Mouse (Mus musculus) CH12.LX (cell line): Measurements from ENCODE around the gene Dhx37. TPM values are rescaled to one million over a fixed set of nuclear protein-coding genes. Genes with fewer than 3 reads are reported as not detected.

Experiments
- DNase-seq: peaks from one replicate; pipeline ENCODE4 v3.0.0-alpha.2; 2013; ENCODE audit errors: extremely low read depth
- H3K27ac ChIP-seq: 2 replicates; pipeline ENCODE4 v1.5.1; 2012; ENCODE audit warnings: low read depth, mild to moderate bottlenecking, control low read depth, moderate library complexity; ENCODE audit not compliant: insufficient read depth
- H3K27me3 ChIP-seq: replicated peaks from 2 replicates; pipeline ENCODE3; 2012; ENCODE audit warnings: inconsistent platforms
- H3K36me3 ChIP-seq, 2 experiments: replicated peaks in 1 of 2; 2 replicates each; pipeline versions ENCODE3 to v1.6.1; 2012; ENCODE audit warnings: inconsistent platforms in 1 of 2, low read length in 1 of 2, mild to moderate bottlenecking in 1 of 2, mixed read lengths in 1 of 2, moderate library complexity in 1 of 2; ENCODE audit not compliant: control insufficient read depth in 1 of 2, insufficient read depth in 1 of 2
- H3K4me1 ChIP-seq, 2 experiments: 2 replicates each; pipeline ENCODE4 v1.6.1; 2012; ENCODE audit warnings: inconsistent platforms in 1 of 2, moderate library complexity in 1 of 2; ENCODE audit not compliant: insufficient read depth in 2 of 2, control insufficient read depth in 1 of 2
- H3K4me2 ChIP-seq: 2 replicates; pipeline ENCODE4 v1.6.1; 2012; ENCODE audit warnings: low read depth, mild to moderate bottlenecking, control low read depth; ENCODE audit not compliant: poor library complexity, insufficient read depth, severe bottlenecking
- H3K4me3 ChIP-seq, 3 experiments: fragments of 150-350 bp in 1 of 3; sonication (generic) in 1 of 3; replicated peaks in 1 of 3; 2 replicates each; pipeline versions ENCODE3 to v1.5.1; 2011 to 2012; ENCODE audit warnings: low read depth in 2 of 3, low read length in 2 of 3, mild to moderate bottlenecking in 2 of 3, moderate library complexity in 2 of 3, control low read depth in 1 of 3, improper control_type of control experiment in 1 of 3, inconsistent platforms in 1 of 3, mixed read lengths in 1 of 3; ENCODE audit not compliant: poor library complexity in 1 of 3
- H3K79me2 ChIP-seq: replicated peaks from 2 replicates; pipeline ENCODE4 v1.6.1; 2012; ENCODE audit warnings: mild to moderate bottlenecking, moderate library complexity; ENCODE audit not compliant: control insufficient read depth, poor library complexity, insufficient read depth, severe bottlenecking; ENCODE audit errors: extremely low read depth
- H3K9ac ChIP-seq: 2 replicates; pipeline ENCODE4 v1.6.1; 2012; ENCODE audit warnings: low read depth, mild to moderate bottlenecking, control low read depth, moderate library complexity; ENCODE audit not compliant: insufficient read depth
- H3K9me3 ChIP-seq: replicated peaks from 2 replicates; pipeline ENCODE3; 2012; ENCODE audit warnings: low read length, inconsistent platforms, mixed read lengths
- BHLHE40 ChIP-seq: IDR thresholded peaks from 2 replicates; pipeline ENCODE4 v1.6.1; 2011; ENCODE audit warnings: mild to moderate bottlenecking, low read depth, low read length, improper control_type of control experiment
- CHD1 ChIP-seq: IDR thresholded peaks from 2 replicates; pipeline ENCODE4 v1.6.1; 2012; ENCODE audit warnings: low read depth, low read length, improper control_type of control experiment, inconsistent platforms
- CHD2 ChIP-seq: IDR thresholded peaks from 2 replicates; pipeline ENCODE4 v1.6.1; 2011; ENCODE audit warnings: low read length, improper control_type of control experiment
- CTCF ChIP-seq, 2 experiments: IDR thresholded peaks in 1 of 2; conservative IDR thresholded peaks in 1 of 2; 2 replicates each; pipeline ENCODE4 v1.5.1; 2011 to 2012; ENCODE audit warnings: low read depth in 2 of 2, low read length in 2 of 2, improper control_type of control experiment in 1 of 2, inconsistent platforms in 1 of 2, mild to moderate bottlenecking in 1 of 2, moderate library complexity in 1 of 2
- E2F4 ChIP-seq: IDR thresholded peaks from 2 replicates; pipeline ENCODE4 v1.6.1; 2011; ENCODE audit warnings: low read depth, low read length, improper control_type of control experiment; ENCODE audit not compliant: insufficient replicate concordance
- ELF1 ChIP-seq: IDR thresholded peaks from 2 replicates; pipeline ENCODE4 v1.6.1; 2014; ENCODE audit warnings: low read depth, mild to moderate bottlenecking, inconsistent platforms, low read length, improper control_type of control experiment
- EP300 ChIP-seq: IDR thresholded peaks from 2 replicates; pipeline ENCODE4 v1.6.1; 2011; ENCODE audit warnings: low read length, improper control_type of control experiment
- ETS1 ChIP-seq: conservative IDR thresholded peaks from 2 replicates; pipeline ENCODE4 v1.6.1; 2012; ENCODE audit warnings: low read depth, mild to moderate bottlenecking, inconsistent platforms, low read length, improper control_type of control experiment, moderate library complexity
- GABPA ChIP-seq: IDR thresholded peaks from 2 replicates; pipeline ENCODE4 v1.6.1; 2012; ENCODE audit warnings: low read depth, low read length, improper control_type of control experiment, inconsistent platforms; ENCODE audit not compliant: insufficient replicate concordance
- HCFC1 ChIP-seq: IDR thresholded peaks from 2 replicates; pipeline ENCODE4 v1.6.1; 2012; ENCODE audit warnings: low read depth, mild to moderate bottlenecking, inconsistent platforms, low read length, improper control_type of control experiment
- IRF4 ChIP-seq: IDR thresholded peaks from 2 replicates; pipeline ENCODE4 v1.6.1; 2014; ENCODE audit warnings: low read depth, mild to moderate bottlenecking, inconsistent platforms, low read length, improper control_type of control experiment
- JUN ChIP-seq: IDR thresholded peaks from 2 replicates; pipeline ENCODE4 v1.6.1; 2011; ENCODE audit warnings: low read depth, mild to moderate bottlenecking, low read length, improper control_type of control experiment, moderate library complexity; ENCODE audit not compliant: insufficient read depth
- JUND ChIP-seq: conservative IDR thresholded peaks from 2 replicates; pipeline ENCODE4 v1.6.1; 2011; ENCODE audit warnings: low read depth, low read length, improper control_type of control experiment
- KAT2A ChIP-seq: IDR thresholded peaks from 2 replicates; pipeline ENCODE4 v1.6.1; 2012; ENCODE audit warnings: low read length, improper control_type of control experiment, inconsistent platforms; ENCODE audit not compliant: insufficient replicate concordance
- MAFK ChIP-seq: IDR thresholded peaks from 2 replicates; pipeline ENCODE4 v1.6.1; 2011; ENCODE audit warnings: low read length, improper control_type of control experiment; ENCODE audit not compliant: insufficient replicate concordance
- MAX ChIP-seq: IDR thresholded peaks from 2 replicates; pipeline ENCODE4 v1.6.1; 2011; ENCODE audit warnings: low read length, improper control_type of control experiment
- MAZ ChIP-seq: IDR thresholded peaks from 2 replicates; pipeline ENCODE4 v1.6.1; 2012; ENCODE audit warnings: low read depth, mild to moderate bottlenecking, inconsistent platforms, low read length, improper control_type of control experiment, moderate library complexity
- MEF2A ChIP-seq: IDR thresholded peaks from 2 replicates; pipeline ENCODE4 v1.6.1; 2014; ENCODE audit warnings: low read depth, mild to moderate bottlenecking, inconsistent platforms, low read length, improper control_type of control experiment, borderline replicate concordance
- MXI1 ChIP-seq: IDR thresholded peaks from 2 replicates; pipeline ENCODE4 v1.6.1; 2011; ENCODE audit warnings: mild to moderate bottlenecking, low read depth, low read length, improper control_type of control experiment
- MYC ChIP-seq: IDR thresholded peaks from 2 replicates; pipeline ENCODE4 v1.6.1; 2011; ENCODE audit warnings: low read depth, mild to moderate bottlenecking, improper control_type of control experiment, low read length
- NELFE ChIP-seq: IDR thresholded peaks from 2 replicates; pipeline ENCODE4 v1.6.1; 2011; ENCODE audit warnings: low read depth, low read length, improper control_type of control experiment
- NRF1 ChIP-seq: IDR thresholded peaks from 2 replicates; pipeline ENCODE4 v1.6.1; 2014; ENCODE audit warnings: low read depth, mild to moderate bottlenecking, inconsistent platforms, low read length, improper control_type of control experiment, moderate library complexity
- PAX5 ChIP-seq: IDR thresholded peaks from 2 replicates; pipeline ENCODE4 v1.6.1; 2012; ENCODE audit warnings: low read length, inconsistent platforms, mixed read lengths
- POLR2A ChIP-seq: IDR thresholded peaks from 2 replicates; pipeline ENCODE4 v1.6.1; 2011; ENCODE audit warnings: low read depth, mild to moderate bottlenecking, improper control_type of control experiment, low read length
- POLR2AphosphoS2 ChIP-seq: IDR thresholded peaks from 2 replicates; pipeline ENCODE4 v1.6.1; 2011; ENCODE audit warnings: low read depth, low read length, improper control_type of control experiment
- RAD21 ChIP-seq: IDR thresholded peaks from 2 replicates; pipeline ENCODE4 v1.6.1; 2011; ENCODE audit warnings: low read depth, mild to moderate bottlenecking, low read length, improper control_type of control experiment, moderate library complexity
- RCOR1 ChIP-seq: conservative IDR thresholded peaks from 2 replicates; pipeline ENCODE4 v1.6.1; 2012; ENCODE audit warnings: low read depth, mild to moderate bottlenecking, inconsistent platforms, low read length, improper control_type of control experiment
- SIN3A ChIP-seq: IDR thresholded peaks from 2 replicates; pipeline ENCODE4 v1.6.1; 2012; ENCODE audit warnings: low read length, improper control_type of control experiment, inconsistent platforms
- SMC3 ChIP-seq: IDR thresholded peaks from 2 replicates; pipeline ENCODE4 v1.6.1; 2011; ENCODE audit warnings: low read depth, low read length, improper control_type of control experiment
- TBP ChIP-seq: conservative IDR thresholded peaks from 2 replicates; pipeline ENCODE4 v1.6.1; 2011; ENCODE audit warnings: low read depth, low read length, improper control_type of control experiment
- TCF12 ChIP-seq: IDR thresholded peaks from 2 replicates; pipeline ENCODE4 v1.6.1; 2014; ENCODE audit warnings: low read depth, mild to moderate bottlenecking, inconsistent platforms, low read length, improper control_type of control experiment
- UBTF ChIP-seq: IDR thresholded peaks from 2 replicates; pipeline ENCODE4 v1.6.1; 2012; ENCODE audit warnings: low read depth, mild to moderate bottlenecking, inconsistent platforms, low read length, improper control_type of control experiment, moderate library complexity
- USF1 ChIP-seq: IDR thresholded peaks from 2 replicates; pipeline ENCODE4 v1.6.1; 2014; ENCODE audit warnings: low read depth, mild to moderate bottlenecking, inconsistent platforms, low read length, improper control_type of control experiment
- USF2 ChIP-seq: conservative IDR thresholded peaks from 2 replicates; pipeline ENCODE4 v1.6.1; 2011; ENCODE audit warnings: low read depth, low read length, improper control_type of control experiment
- ZC3H11A ChIP-seq: IDR thresholded peaks from 2 replicates; pipeline ENCODE4 v1.6.1; 2012; ENCODE audit warnings: low read depth, mild to moderate bottlenecking, inconsistent platforms, low read length, improper control_type of control experiment
- ZKSCAN1 ChIP-seq: IDR thresholded peaks from 2 replicates; pipeline ENCODE4 v1.6.1; 2012; ENCODE audit warnings: low read depth, inconsistent platforms, low read length, improper control_type of control experiment, borderline replicate concordance
- ZMIZ1 ChIP-seq: IDR thresholded peaks from 2 replicates; pipeline ENCODE4 v1.6.1; 2012; ENCODE audit warnings: low read depth, mild to moderate bottlenecking, inconsistent platforms, low read length, improper control_type of control experiment
- ZNF384 ChIP-seq: IDR thresholded peaks from 2 replicates; pipeline ENCODE4 v1.6.1; 2012; ENCODE audit warnings: low read depth, low read length, improper control_type of control experiment, inconsistent platforms
- dilution Hi-C: fragments of 300-500 bp; cut with MboI; formaldehyde crosslinking; loops from 2 replicates; pipeline ENCODE4 v1.14.3; 2020; ENCODE audit warnings: low sequenced_read_pairs; ENCODE audit not compliant: extremely low pct_unique_long_range_greater_than_20kb, extremely low pct_ligation_motif_present
- in situ Hi-C: fragments of 300-500 bp; cut with MboI; formaldehyde crosslinking; loops from 3 replicates; pipeline ENCODE4 v1.14.3; 2019; ENCODE audit warnings: low sequenced_read_pairs, low pct_ligation_motif_present, low pct_unique_long_range_greater_than_20kb, mixed read lengths
- polyA plus RNA-seq: library from polyadenylated mRNA; unstranded; fragments of >175 nt; gene quantifications from 2 replicates; pipeline ENCODE4 v1.2.1, GENCODE M21; 2012; ENCODE audit warnings: low read depth; ENCODE audit not compliant: insufficient read length
- total RNA-seq, 2 experiments: library from RNA; depleted of rRNA; stranded (reverse); fragments of 300-350 nt in 1 of 2; fragments of >200 nt in 1 of 2; gene quantifications; 2 replicates each; pipeline ENCODE4 v1.2.3; 2012 to 2014

Dhx37 gene
- total and polyA plus RNA-seq, 3 experiments = 21.0 to 36.9 (median 26.0) TPM

DNA sequence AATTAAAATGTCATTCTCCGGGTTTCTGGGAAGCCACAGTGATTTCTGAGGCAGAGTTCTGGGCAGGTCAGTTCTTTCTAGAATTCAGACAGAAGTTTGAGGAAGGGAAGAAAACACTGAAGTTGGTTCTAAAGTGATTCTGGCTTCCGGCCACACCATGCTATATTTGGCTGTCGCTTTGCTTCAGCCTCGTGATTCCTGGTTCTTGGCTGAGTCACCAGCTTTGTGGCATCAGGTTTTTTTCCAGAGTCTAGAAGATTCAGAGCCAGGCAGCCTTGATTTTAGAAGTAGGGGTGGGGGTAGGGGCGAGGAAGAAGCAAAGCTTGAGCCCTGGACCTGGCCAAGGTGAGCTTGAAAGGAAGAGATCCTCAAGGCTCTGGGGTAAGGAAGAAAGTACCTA is 42.3 kb downstream of the Dhx37 start:
- peak overlapping the region; percentile 10 to 20 (median 19) for H3K4me3 ChIP-seq
- 0 out of 2 replicates have a peak overlapping the region, but pooled peaks have one; percentile 10 for H3K9ac ChIP-seq
- H3K27ac ChIP-seq = peak overlapping the region; percentile 93
- TF ChIP-seq POLR2AphosphoS2 = no peak
- TF ChIP-seq MXI1 = peak; percentile 42; the same call in 1 of the 2 replicates
- peak; percentile 91 for TF ChIP-seq EP300
- TF ChIP-seq ELF1 = peak; percentile 67
- peak; percentile 72 for TF ChIP-seq JUN
- TF ChIP-seq UBTF = peak; percentile 50; the same call in 1 of the 2 replicates
- TF ChIP-seq MAX = peak; percentile 87
- no peak for TF ChIP-seq GABPA
- TF ChIP-seq ZMIZ1 = no peak
- TF ChIP-seq PAX5 = no peak
- TF ChIP-seq SMC3 = no peak; the same call in 1 of the 2 replicates
- TF ChIP-seq BHLHE40 = peak; percentile 97
- TF ChIP-seq ZNF384 = peak; percentile 85
- TF ChIP-seq MEF2A = peak; percentile 99
- peak; percentile 89; the same call in 1 of the 2 replicates for TF ChIP-seq IRF4
- peak; percentile 83 for TF ChIP-seq MAFK
- TF ChIP-seq TCF12 = peak; percentile 92
- no peak for TF ChIP-seq CTCF (conservative IDR thresholded peaks at IDR 0.05 in 1 of 2, IDR thresholded peaks at IDR 0.05 in 1 of 2; ENCODE audit: low read depth in 2 of 2, low read length in 2 of 2)
- TF ChIP-seq MYC = peak; percentile 81
- peak; percentile 79 for TF ChIP-seq RCOR1
- peak; percentile 62; the same call in 1 of the 2 replicates for TF ChIP-seq TBP
- 0 out of 2 replicates have a peak, but pooled peaks have one; percentile 39 for TF ChIP-seq KAT2A
- TF ChIP-seq MAZ = peak; percentile 54; the same call in 1 of the 2 replicates
- peak; percentile 46 for TF ChIP-seq POLR2A
- no peak for TF ChIP-seq USF1
- peak; percentile 32; the same call in 1 of the 2 replicates for TF ChIP-seq HCFC1
- TF ChIP-seq CHD2 = peak; percentile 89; the same call in 1 of the 2 replicates
- TF ChIP-seq JUND = peak; percentile 77
- peak; percentile 88 for TF ChIP-seq SIN3A
- no peak for TF ChIP-seq ZC3H11A
- peak; percentile 31; the same call in 1 of the 2 replicates for TF ChIP-seq NRF1
- peak; percentile 98 for TF ChIP-seq ETS1
- no peak for TF ChIP-seq USF2
- TF ChIP-seq E2F4 = no peak
- TF ChIP-seq CHD1 = peak; percentile 46; the same call in 1 of the 2 replicates
- TF ChIP-seq ZKSCAN1 = no peak
- no peak; the same call in 1 of the 2 replicates for TF ChIP-seq RAD21
- peak; percentile 43; the same call in 1 of the 2 replicates for TF ChIP-seq NELFE
- H3K9me3 ChIP-seq = no peaks in the 10 kb centered on the region
- H3K27me3 ChIP-seq = no peaks in the 10 kb centered on the region
- DNase-seq = peak; percentile 91
- H3K79me2 ChIP-seq = peaks cover 17% of the 10 kb centered on the region
- H3K4me2 ChIP-seq = peak overlapping the region; percentile 82
- H3K4me1 ChIP-seq = peaks cover 6 to 32% of the 10 kb centered on the region in 2 experiments; a peak in 3 of 4 replicates
- dilution Hi-C loops = no loop called here
- in situ Hi-C loops = no loop called here
- H3K36me3 ChIP-seq = peaks cover 12 to 13% of the 10 kb centered on the region in 2 experiments
